Mouse (Mus musculus) G1E (cell line): ENCODE results near the gene Dnajc13. TPM values are rescaled to one million over a fixed set of nuclear protein-coding genes. Genes with fewer than 3 reads are reported as not detected.

Experiments used
- ATAC-seq: 2 replicates; pipeline ENCODE4 v1.8.0; 2016; ENCODE audit warnings: mild to moderate bottlenecking; ENCODE audit not compliant: insufficient number of reproducible peaks, poor library complexity, low FRiP score, severe bottlenecking; ENCODE audit errors: extremely low read depth
- DNase-seq: peaks from one replicate; pipeline ENCODE4 v3.0.0; 2012; ENCODE audit warnings: low spot score
- H3K27me3 ChIP-seq: 2 replicates; pipeline ENCODE4 v1.6.1; 2012; ENCODE audit warnings: mild to moderate bottlenecking, low read length, inconsistent platforms; ENCODE audit not compliant: insufficient read depth
- H3K36me3 ChIP-seq: replicated peaks from 2 replicates; pipeline ENCODE3; 2012; ENCODE audit warnings: mild to moderate bottlenecking, inconsistent platforms
- H3K4me1 ChIP-seq: 2 replicates; pipeline ENCODE4 v1.6.1; 2012; ENCODE audit warnings: low read depth, low read length, inconsistent platforms, mixed read lengths; ENCODE audit not compliant: insufficient read depth
- H3K4me3 ChIP-seq: 2 replicates; pipeline ENCODE4 v1.5.1; 2012; ENCODE audit warnings: low read depth, mild to moderate bottlenecking, inconsistent platforms, low read length, moderate library complexity, mixed read lengths
- H3K9me3 ChIP-seq: replicated peaks from 2 replicates; pipeline ENCODE4 v1.6.1; 2012; ENCODE audit warnings: inconsistent platforms
- CTCF ChIP-seq: IDR thresholded peaks from 2 replicates; pipeline ENCODE4 v1.5.1; 2012; ENCODE audit warnings: low read depth, low read length, inconsistent platforms, mixed read lengths
- GATA1 ChIP-seq: IDR thresholded peaks from 2 replicates; pipeline ENCODE4 v1.6.1; 2012; ENCODE audit warnings: borderline replicate concordance, low read length, inconsistent platforms, mixed read lengths
- GATA2 ChIP-seq: IDR thresholded peaks from 2 replicates; pipeline ENCODE4 v1.6.1; 2012; ENCODE audit warnings: low read depth, low read length, inconsistent platforms, borderline replicate concordance
- POLR2AphosphoS5 ChIP-seq: IDR thresholded peaks from 2 replicates; pipeline ENCODE4 v1.6.1; 2012; ENCODE audit warnings: low read depth, low read length, inconsistent platforms; ENCODE audit not compliant: insufficient replicate concordance
- TAL1 ChIP-seq: conservative IDR thresholded peaks from 2 replicates; pipeline ENCODE4 v1.6.1; 2012; ENCODE audit warnings: low read depth, low read length, inconsistent platforms, mixed read lengths
- polyA plus RNA-seq: library from polyadenylated mRNA; stranded (reverse); fragments of >175 nt; gene quantifications from 2 replicates; pipeline ENCODE4 v1.2.3, GENCODE M21; 2012
- total RNA-seq, 2 experiments: library from RNA; stranded (forward) in 1 of 2; stranded (reverse) in 1 of 2; fragments of 200-1000 nt in 1 of 2; fragments of >200 nt in 1 of 2; fragmentation: Nextera tagmentation in 1 of 2; gene quantifications; 2 replicates each; pipeline ENCODE4 v1.2.3; 2014 to 2017

Dnajc13 gene
- total and polyA plus RNA-seq, 3 experiments: 55.7 to 119 (median 62.9) TPM

GRCm38 (mm10) chr9:104161117-104161516 is 101.6 kb downstream of the Dnajc13 start:
- H3K36me3 ChIP-seq: peaks cover 94% of the 10 kb centered on the region
- TF ChIP-seq GATA2 (no peak), GATA1 (no peak), CTCF (no peak), POLR2AphosphoS5 (no peak), TAL1 (no peak)
- no peaks in the 10 kb centered on the region for H3K4me1 ChIP-seq
- no peak for ATAC-seq
- H3K9me3 ChIP-seq: no peaks in the 10 kb centered on the region
- no peak for DNase-seq
- no peaks in the 10 kb centered on the region for H3K27me3 ChIP-seq
- no peak overlapping the region for H3K4me3 ChIP-seq

- DNase-seq (no peak), ATAC-seq (no peak)
- Histone ChIP-seq H3K27me3 (no peaks in the 10 kb centered on the region), H3K4me3 (no peak overlapping the region), H3K36me3 (peaks cover 95% of the 10 kb centered on the region), H3K9me3 (no peaks in the 10 kb centered on the region), H3K4me1 (no peaks in the 10 kb centered on the region)
- TF ChIP-seq GATA2: no peak
- no peak for TF ChIP-seq CTCF
- TF ChIP-seq POLR2AphosphoS5: no peak
- no peak for TF ChIP-seq TAL1
- TF ChIP-seq GATA1: no peak
Measured at GRCm38 (mm10) chr9:104157291-104157690, 105.4 kb downstream of the Dnajc13 start.

DNA sequence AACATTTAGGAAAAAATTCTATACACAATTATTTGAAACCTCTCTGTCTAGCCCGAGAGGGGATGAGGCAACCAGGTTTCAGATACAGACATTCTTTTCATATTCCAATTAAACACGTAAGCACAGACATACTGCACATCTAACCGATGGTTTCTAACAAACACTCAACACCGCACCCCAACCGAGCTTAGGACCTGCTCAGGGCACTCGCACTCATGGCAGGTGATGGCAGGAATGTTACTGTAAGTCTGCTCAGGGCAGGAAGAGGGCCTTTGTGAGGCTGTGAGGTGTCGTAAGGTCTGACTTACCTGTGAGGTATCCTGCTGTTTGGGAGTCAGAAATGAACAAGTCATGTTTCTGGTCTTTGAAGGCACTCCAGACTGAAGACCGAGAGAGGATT is 106.2 kb downstream of the Dnajc13 start:
- H3K4me3 ChIP-seq: no peak overlapping the region
- TF ChIP-seq GATA1 (no peak), CTCF (no peak), POLR2AphosphoS5 (no peak), TAL1 (no peak), GATA2 (no peak)
- no peaks in the 10 kb centered on the region for H3K27me3 ChIP-seq
- ATAC-seq (no peak), DNase-seq (no peak)
- H3K9me3 ChIP-seq: no peaks in the 10 kb centered on the region
- no peaks in the 10 kb centered on the region for H3K4me1 ChIP-seq
- H3K36me3 ChIP-seq: peaks cover 95% of the 10 kb centered on the region

DNA sequence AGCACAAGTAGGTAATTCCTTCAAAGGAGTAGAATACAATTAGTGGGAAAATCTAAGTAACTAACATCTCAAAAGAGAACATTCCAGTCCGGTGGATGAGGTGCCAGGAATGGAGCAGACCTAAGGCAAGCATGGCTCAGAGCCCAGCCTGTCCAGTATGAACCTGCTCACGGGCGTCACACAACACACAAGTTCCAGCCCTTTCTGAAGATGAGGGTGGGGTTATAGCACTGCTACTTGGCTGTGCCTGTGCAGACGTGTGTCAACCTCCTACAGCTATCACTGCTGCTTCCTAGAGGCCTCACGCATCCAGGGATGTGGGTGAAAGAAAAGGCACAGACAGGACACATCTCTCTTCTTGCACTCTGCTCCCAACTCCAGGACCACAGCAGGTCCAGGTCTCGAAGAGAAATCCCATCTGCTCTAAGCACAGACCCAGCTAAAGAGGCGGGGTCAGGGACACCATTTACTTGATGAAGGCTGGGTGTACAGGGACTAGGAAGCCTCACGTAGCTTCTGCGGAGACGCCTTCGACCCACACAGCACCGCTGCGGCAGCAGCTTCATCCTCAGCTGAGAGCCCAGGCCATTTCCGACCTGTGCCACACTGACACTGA is 107.5 kb downstream of the Dnajc13 start:
- no peak overlapping the region for H3K4me3 ChIP-seq
- H3K27me3 ChIP-seq: no peaks in the 10 kb centered on the region
- no peaks in the 10 kb centered on the region for H3K9me3 ChIP-seq
- H3K4me1 ChIP-seq: no peaks in the 10 kb centered on the region
- TF ChIP-seq POLR2AphosphoS5: no peak
- no peak for TF ChIP-seq TAL1
- TF ChIP-seq GATA1: no peak
- no peak for TF ChIP-seq GATA2
- TF ChIP-seq CTCF: no peak
- H3K36me3 ChIP-seq: peaks cover 92% of the 10 kb centered on the region
- ATAC-seq (no peak), DNase-seq (no peak)

DNA sequence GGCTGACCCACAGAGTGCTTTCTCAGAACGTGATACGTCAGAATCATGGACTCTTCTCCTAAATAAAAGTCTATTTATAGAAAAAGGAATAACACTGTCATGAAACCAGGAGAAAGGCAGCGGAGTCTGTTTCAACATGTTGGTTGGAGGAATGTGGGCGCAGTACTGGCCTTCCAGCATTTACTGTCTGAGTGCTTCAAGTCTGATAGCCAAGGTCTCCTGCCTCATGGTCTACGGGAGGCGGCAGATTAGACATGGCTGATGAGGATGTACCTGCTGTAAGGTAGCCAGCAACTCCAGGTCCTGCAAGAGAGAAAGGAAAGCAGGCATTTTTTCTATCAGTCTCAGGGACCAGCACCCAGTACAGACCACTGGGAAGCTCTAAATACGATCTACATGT is 110.6 kb downstream of the Dnajc13 start:
- ATAC-seq: no peak
- peaks cover 68% of the 10 kb centered on the region for H3K36me3 ChIP-seq

GRCm38 (mm10) chr9:104148969-104149368 is 113.8 kb downstream of the Dnajc13 start:
- Histone ChIP-seq H3K9me3 (no peaks in the 10 kb centered on the region), H3K36me3 (peaks cover 38% of the 10 kb centered on the region), H3K4me3 (no peak overlapping the region), H3K4me1 (no peaks in the 10 kb centered on the region), H3K27me3 (no peaks in the 10 kb centered on the region)
- ATAC-seq (no peak), DNase-seq (no peak)
- no peak for TF ChIP-seq TAL1
- no peak for TF ChIP-seq CTCF
- no peak for TF ChIP-seq GATA1

More for the DNA sequence above, 110.6 kb downstream of the Dnajc13 start:
- no peak for DNase-seq
- no peak for TF ChIP-seq TAL1
- no peak for TF ChIP-seq GATA2
- no peak for TF ChIP-seq POLR2AphosphoS5
- TF ChIP-seq CTCF: no peak
- no peak for TF ChIP-seq GATA1
- H3K9me3 ChIP-seq: no peaks in the 10 kb centered on the region
- no peaks in the 10 kb centered on the region for H3K4me1 ChIP-seq
- no peaks in the 10 kb centered on the region for H3K27me3 ChIP-seq
- no peak overlapping the region for H3K4me3 ChIP-seq

- H3K4me1 ChIP-seq: no peaks in the 10 kb centered on the region
- peaks cover 16% of the 10 kb centered on the region for H3K36me3 ChIP-seq
- ATAC-seq (no peak), DNase-seq (no peak)
- TF ChIP-seq CTCF (no peak), GATA1 (no peak), GATA2 (no peak), TAL1 (no peak), POLR2AphosphoS5 (no peak)
- H3K27me3 ChIP-seq: no peaks in the 10 kb centered on the region
- H3K9me3 ChIP-seq: no peaks in the 10 kb centered on the region
- H3K4me3 ChIP-seq: no peak overlapping the region
Measured at GRCm38 (mm10) chr9:104146683-104147082, 116.0 kb downstream of the Dnajc13 start.
